Mouse (Mus musculus) cerebellum, adult 2 months (tissue): ENCODE measurements around the gene Mok. TPM values are rescaled to one million over a fixed set of nuclear protein-coding genes. Genes with fewer than 3 reads are reported as not detected.
A peak's percentile ranks its signal among the peaks of the same experiment; 100 is the strongest.

Experiments
- DNase-seq, 2 experiments: peaks; one replicate each; pipeline ENCODE4 v3.0.0; 2021
- H3K27ac ChIP-seq: fragments of 200-500 bp; 2 replicates; pipeline ENCODE4 v1.5.1; 2012; ENCODE audit warnings: low read length, control low read depth, inconsistent platforms; ENCODE audit not compliant: insufficient read depth
- H3K27me3 ChIP-seq: fragments of 200-500 bp; 2 replicates; pipeline ENCODE4 v1.6.1; 2012; ENCODE audit warnings: inconsistent platforms, mild to moderate bottlenecking, low read length, moderate library complexity; ENCODE audit not compliant: control insufficient read depth, insufficient read depth
- H3K4me1 ChIP-seq: fragments of 200-500 bp; 2 replicates; pipeline ENCODE4 v1.6.1; 2011; ENCODE audit warnings: low read length; ENCODE audit not compliant: control insufficient read depth, insufficient read depth
- H3K4me3 ChIP-seq: fragments of 200-500 bp; replicated peaks from 2 replicates; pipeline ENCODE3; 2011; ENCODE audit warnings: mild to moderate bottlenecking, low read depth, low read length, control low read depth; ENCODE audit not compliant: insufficient read depth
- CTCF ChIP-seq: fragments of 200-500 bp; IDR thresholded peaks from 2 replicates; pipeline ENCODE4 v1.5.1; 2011; ENCODE audit warnings: low read depth, mild to moderate bottlenecking, control low read depth, low read length, moderate library complexity, borderline replicate concordance; ENCODE audit not compliant: insufficient read depth
- POLR2A ChIP-seq: fragments of 200-500 bp; IDR thresholded peaks from 2 replicates; pipeline ENCODE4 v1.6.1; 2011; ENCODE audit warnings: low read length, control low read depth, borderline replicate concordance; ENCODE audit not compliant: insufficient read depth
- WGBS: fragments of 180-500 bp; shearing (Covaris S2); methylation state at CpG from one replicate; pipeline ENCODE4 v1.1.7; 2018; 5-methylcytosine and 5-hydroxymethylcytosine counted together
- polyA plus RNA-seq: library from polyadenylated mRNA; depleted of rRNA; stranded (reverse); fragments of >200 nt; gene quantifications from 2 replicates; pipeline ENCODE4 v1.2.3, GENCODE M21; 2012

The Mok gene
- polyA plus RNA-seq, 1 experiment, result 6.7 TPM

GRCm38 (mm10) chr12:110786243-110786642 lies 54.5 kb downstream of the Mok start:
- H3K27ac ChIP-seq, result 0 out of 2 replicates have a peak overlapping the region, but pooled peaks have one; percentile 5

DNA sequence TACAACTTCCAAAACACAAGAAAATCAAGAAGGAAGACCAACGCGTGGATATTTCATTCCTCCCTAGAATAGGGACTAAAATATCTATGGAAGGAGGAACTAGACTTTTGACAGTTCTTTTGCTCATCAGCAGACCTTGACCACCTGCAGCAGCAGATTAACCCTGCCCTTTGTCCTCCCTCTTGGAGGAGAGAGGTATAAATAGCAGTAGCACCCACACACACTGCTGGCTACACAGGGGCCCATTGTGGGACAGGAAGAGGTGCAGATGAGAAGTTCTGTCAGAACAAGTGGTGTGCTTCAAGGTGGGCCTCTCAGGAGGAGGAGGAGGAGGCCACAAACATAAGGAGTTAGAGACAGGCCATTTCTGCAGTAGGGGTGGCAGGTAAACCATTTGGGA lies 56.5 kb downstream of the Mok start:
- Histone ChIP-seq H3K27me3 (no peaks in the 10 kb centered on the region), H3K27ac (no peak overlapping the region), H3K4me3 (no peak overlapping the region), H3K4me1 (peaks cover 16% of the 10 kb centered on the region)
- TF ChIP-seq POLR2A (no peak), CTCF (no peak)
- 91% methylated on average over 2 of the region's 2 CpGs for WGBS
- no peak for DNase-seq

More at GRCm38 (mm10) chr12:110786243-110786642, 54.5 kb downstream of the Mok start:
- no peak overlapping the region for H3K4me3 ChIP-seq
- no peak for TF ChIP-seq CTCF
- no peak for TF ChIP-seq POLR2A
- peaks cover 24% of the 10 kb centered on the region for H3K4me1 ChIP-seq
- no peaks in the 10 kb centered on the region for H3K27me3 ChIP-seq
- WGBS, result 9% methylated on average over 4 of the region's 4 CpGs
- peak; percentile 79 to 89 for DNase-seq

DNA sequence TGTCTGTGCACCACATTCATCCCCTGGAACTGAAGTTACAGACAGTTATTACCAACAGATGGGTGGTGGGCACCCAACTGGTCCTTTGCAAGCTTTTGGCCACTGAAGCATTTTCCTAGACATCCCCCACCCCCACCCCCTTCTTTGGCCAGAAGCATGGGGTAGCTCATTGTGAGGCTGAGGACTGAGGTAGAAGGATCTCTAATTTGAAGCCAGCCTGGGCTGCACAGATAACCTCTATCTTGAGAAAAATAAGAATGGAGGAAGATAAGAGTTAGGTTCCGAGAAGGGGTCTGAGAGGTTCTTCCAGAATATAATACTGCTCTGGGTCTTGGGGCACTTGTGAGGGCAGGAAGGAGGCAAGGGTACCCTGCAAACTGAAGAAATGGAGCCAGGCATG lies 58.5 kb downstream of the Mok start:
- Histone ChIP-seq H3K4me1 (peaks cover 13% of the 10 kb centered on the region), H3K4me3 (no peak overlapping the region), H3K27ac (no peak overlapping the region), H3K27me3 (no peaks in the 10 kb centered on the region)
- WGBS, result 88% methylated on average over 1 of the region's 1 CpGs
- DNase-seq, result no peak
- TF ChIP-seq POLR2A (no peak), CTCF (no peak)

DNA sequence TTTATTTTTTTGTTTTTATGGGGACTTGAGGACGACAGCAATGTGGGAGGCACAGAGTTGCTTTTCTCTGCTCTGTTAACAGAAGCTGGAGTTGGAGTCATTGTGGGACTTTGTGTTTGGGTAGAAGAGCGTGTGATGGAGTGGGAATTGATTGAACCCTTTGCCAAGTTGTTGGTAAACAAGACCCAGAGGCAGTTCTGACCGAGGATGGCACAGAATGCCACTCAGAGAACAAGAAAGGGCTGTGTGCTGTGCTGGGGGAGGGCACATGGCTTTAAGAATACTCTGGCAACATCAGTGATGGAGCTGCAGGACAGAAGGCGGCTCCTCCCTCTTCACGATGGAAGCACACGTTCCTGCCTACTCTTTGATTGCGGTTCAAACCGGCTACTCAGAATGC lies 59.6 kb downstream of the Mok start:
- peak in 1 of 2 experiments; percentile 50 for DNase-seq
- Histone ChIP-seq H3K27me3 (no peaks in the 10 kb centered on the region), H3K4me3 (no peak overlapping the region), H3K4me1 (peaks cover 17% of the 10 kb centered on the region), H3K27ac (peak overlapping the region; percentile 15; the same call in 1 of the 2 replicates)
- TF ChIP-seq POLR2A (no peak), CTCF (no peak)
- WGBS, result 38% methylated on average over 8 of the region's 8 CpGs

DNA sequence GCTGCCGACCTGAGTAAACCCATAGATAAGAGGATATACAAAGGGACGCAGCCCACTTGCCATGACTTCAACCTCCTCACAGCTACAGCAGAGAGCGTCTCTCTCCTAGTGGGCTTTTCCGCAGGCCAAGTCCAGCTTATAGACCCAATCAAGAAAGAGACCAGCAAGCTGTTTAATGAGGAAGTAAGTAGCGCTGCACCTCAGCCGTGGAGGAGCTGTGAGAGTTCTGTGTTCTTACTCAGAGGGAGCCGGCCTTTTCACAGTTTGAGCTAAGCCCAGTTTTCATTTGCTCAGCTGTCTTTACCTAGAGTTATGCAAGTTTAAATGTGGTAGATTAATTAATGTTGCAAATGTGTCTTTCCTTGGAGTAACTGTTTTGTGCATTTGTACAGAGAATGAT lies 61.4 kb downstream of the Mok start:
- TF ChIP-seq CTCF (no peak), POLR2A (no peak)
- Histone ChIP-seq H3K4me1 (peaks cover 16% of the 10 kb centered on the region), H3K27me3 (no peaks in the 10 kb centered on the region), H3K4me3 (no peak overlapping the region), H3K27ac (no peak overlapping the region; the same call in 1 of the 2 replicates)
- no peak for DNase-seq
- WGBS, result 82% methylated on average over 7 of the region's 7 CpGs

DNA sequence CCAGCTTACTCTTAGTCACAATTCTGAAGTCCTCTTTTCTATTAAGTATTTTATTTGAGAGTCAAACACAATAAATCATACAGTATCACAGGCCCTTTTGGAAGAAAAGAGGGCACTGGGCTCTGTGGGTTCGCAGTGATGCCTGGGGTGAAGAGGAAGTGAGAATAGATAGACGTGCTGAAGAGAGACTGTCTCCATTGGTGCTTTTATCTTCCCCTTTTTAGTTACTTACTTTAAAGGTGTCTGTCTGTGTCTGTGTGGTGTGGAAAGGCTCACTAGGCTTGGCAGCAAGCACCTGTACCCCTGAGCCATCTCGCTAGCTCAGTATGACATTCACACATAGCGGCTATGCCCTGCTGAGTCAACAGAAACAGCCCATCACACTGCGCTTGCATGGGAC lies 62.9 kb downstream of the Mok start:
- H3K4me3 ChIP-seq, result no peak overlapping the region

GRCm38 (mm10) chr12:110775628-110776426 lies 64.9 kb downstream of the Mok start:
- 36% methylated on average over 5 of the region's 5 CpGs for WGBS
- H3K27ac ChIP-seq, result 0 out of 2 replicates have a peak overlapping the region, but pooled peaks have one; percentile 43

More for the DNA sequence above, 62.9 kb downstream of the Mok start:
- DNase-seq, result peak in 1 of 2 experiments; percentile 32
- Histone ChIP-seq H3K4me1 (peaks cover 16% of the 10 kb centered on the region), H3K27me3 (no peaks in the 10 kb centered on the region), H3K27ac (peak overlapping the region; percentile 73; the same call in 1 of the 2 replicates)
- 30% methylated on average over 5 of the region's 5 CpGs for WGBS
- no peak for TF ChIP-seq CTCF
- no peak for TF ChIP-seq POLR2A

DNA sequence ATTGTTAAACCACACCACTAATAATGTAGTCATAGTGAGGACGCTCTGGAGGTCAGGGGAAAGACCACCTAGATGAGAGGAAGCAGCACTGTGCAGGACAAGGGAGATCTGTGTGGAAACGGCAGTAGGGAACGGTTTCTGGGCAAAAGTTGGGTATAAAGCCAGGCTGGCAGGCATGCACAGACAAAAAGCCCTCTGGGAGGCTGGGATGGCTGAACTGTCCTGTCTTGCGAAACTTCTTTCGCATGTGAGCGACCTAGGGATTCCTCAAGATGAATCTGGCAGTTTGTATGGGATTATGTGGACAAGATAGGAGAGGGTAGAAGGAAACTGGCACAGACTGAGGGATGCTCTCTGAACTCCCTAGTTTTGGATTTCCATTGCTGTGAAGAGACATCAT lies 68.8 kb downstream of the Mok start:
- Histone ChIP-seq H3K4me1 (peaks cover 23% of the 10 kb centered on the region), H3K4me3 (no peak overlapping the region), H3K27ac (no peak overlapping the region), H3K27me3 (no peaks in the 10 kb centered on the region)
- TF ChIP-seq CTCF (no peak), POLR2A (no peak)
- DNase-seq, result no peak
- 68% methylated on average over 6 of the region's 6 CpGs for WGBS

More at GRCm38 (mm10) chr12:110775628-110776426, 64.9 kb downstream of the Mok start:
- Histone ChIP-seq H3K4me3 (no peak overlapping the region), H3K4me1 (peaks cover 16% of the 10 kb centered on the region), H3K27me3 (no peaks in the 10 kb centered on the region)
- no peak for TF ChIP-seq CTCF
- TF ChIP-seq POLR2A, result no peak
- DNase-seq, result no peak
